Mouse (Mus musculus): Measurements from ENCODE around the gene Dvl1. TPM values are rescaled to one million over a fixed set of nuclear protein-coding genes. Genes with fewer than 3 reads are reported as not detected.

Gene Dvl1
- polyA plus RNA-seq, 1 experiment from 2014 or later: 15.3 TPM

DNA sequence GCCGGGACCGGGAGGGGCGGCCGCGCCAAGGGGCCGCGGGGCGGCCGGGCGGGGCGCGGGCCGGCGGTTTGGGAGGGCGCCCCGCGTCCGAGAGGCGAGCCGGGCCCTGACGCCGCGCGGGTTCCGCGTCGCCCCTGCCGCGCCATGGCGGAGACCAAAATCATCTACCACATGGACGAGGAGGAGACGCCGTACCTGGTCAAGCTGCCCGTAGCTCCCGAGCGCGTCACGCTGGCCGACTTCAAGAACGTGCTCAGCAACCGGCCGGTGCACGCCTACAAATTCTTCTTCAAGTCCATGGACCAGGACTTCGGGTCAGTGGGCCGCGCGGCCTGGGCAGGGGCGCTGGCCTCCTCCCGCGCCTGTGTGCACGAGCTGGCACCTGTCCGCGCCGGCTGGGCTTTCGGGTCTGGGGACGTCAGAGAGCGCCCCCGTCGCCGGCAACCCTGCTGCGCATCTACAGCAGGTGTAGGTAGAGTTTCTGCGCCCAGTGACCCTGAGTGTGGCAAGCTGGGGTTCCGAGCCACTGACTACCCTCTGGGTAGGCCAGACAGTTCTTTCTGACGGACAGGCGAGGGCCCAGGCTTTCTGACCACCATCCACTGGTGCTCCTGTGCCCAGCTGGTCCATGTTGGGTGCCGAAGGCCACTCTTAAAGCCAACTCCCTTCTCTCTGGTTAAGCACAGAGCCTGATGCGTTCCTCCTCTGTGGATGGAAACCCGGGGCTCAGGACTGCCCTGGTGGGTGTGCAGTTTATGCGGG lies 570 bp downstream of the Dvl1 start:
- Histone ChIP-seq H3K27ac (replicated peaks; ENCODE audit: low read depth, low read length) (peak overlapping the region; percentile 86), H3K36me3 (ENCODE audit: control insufficient read depth, insufficient read depth, low read length) (no peaks in the 10 kb centered on the region), H3K27me3 (ENCODE audit: control insufficient read depth, insufficient read depth, low read length) (no peaks in the 10 kb centered on the region), H3K4me1 (ENCODE audit: control insufficient read depth, insufficient read depth, low read length) (peaks cover 25% of the 10 kb centered on the region), H3K9me3 (ENCODE audit: control insufficient read depth, low read length) (no peaks in the 10 kb centered on the region), H3K4me2 (ENCODE audit: low read length) (peak overlapping the region; percentile 95), H3K9ac (replicated peaks; ENCODE audit: low read length) (peak overlapping the region; percentile 91), H3K4me3 (replicated peaks; ENCODE audit: low read depth, low read length) (peak overlapping the region; percentile 85)
- ATAC-seq (ENCODE audit: low FRiP score, low TSS enrichment) (peak; percentile 51), DNase-seq (peak; percentile 65)
- 1% methylated on average over 66 of the region's 69 CpGs for WGBS

GRCm38 (mm10) chr4:155848434-155849095 lies 1.4 kb downstream of the Dvl1 start:
- H3K4me3 ChIP-seq (replicated peaks; ENCODE audit: low read depth, low read length): peak overlapping the region; percentile 85
- H3K27me3 ChIP-seq (ENCODE audit: control insufficient read depth, insufficient read depth, low read length): no peaks in the 10 kb centered on the region
- H3K9ac ChIP-seq (replicated peaks; ENCODE audit: low read length): peak overlapping the region; percentile 91
- ATAC-seq (ENCODE audit: low FRiP score, low TSS enrichment) (no peak), DNase-seq (no peak)
- 54% methylated on average over 7 of the region's 7 CpGs for WGBS
- H3K4me1 ChIP-seq (ENCODE audit: control insufficient read depth, insufficient read depth, low read length): peaks cover 25% of the 10 kb centered on the region
- peak overlapping the region; percentile 95 for H3K4me2 ChIP-seq (ENCODE audit: low read length)
- no peak overlapping the region for H3K27ac ChIP-seq (replicated peaks; ENCODE audit: low read depth, low read length)
- peaks cover 5% of the 10 kb centered on the region; the same call in 1 of the 2 replicates for H3K36me3 ChIP-seq (ENCODE audit: control insufficient read depth, insufficient read depth, low read length)
- no peaks in the 10 kb centered on the region for H3K9me3 ChIP-seq (ENCODE audit: control insufficient read depth, low read length)

- DNase-seq (no peak), ATAC-seq (ENCODE audit: low FRiP score, low TSS enrichment) (no peak)
- H3K4me1 ChIP-seq (ENCODE audit: control insufficient read depth, insufficient read depth, low read length): peaks cover 25% of the 10 kb centered on the region
- H3K9ac ChIP-seq (replicated peaks; ENCODE audit: low read length): no peak overlapping the region
- H3K27me3 ChIP-seq (ENCODE audit: control insufficient read depth, insufficient read depth, low read length): no peaks in the 10 kb centered on the region
- H3K36me3 ChIP-seq (ENCODE audit: control insufficient read depth, insufficient read depth, low read length): peaks cover 12% of the 10 kb centered on the region; the same call in 1 of the 2 replicates
- no peaks in the 10 kb centered on the region for H3K9me3 ChIP-seq (ENCODE audit: control insufficient read depth, low read length)
- peak overlapping the region; percentile 95 for H3K4me2 ChIP-seq (ENCODE audit: low read length)
- H3K4me3 ChIP-seq (replicated peaks; ENCODE audit: low read depth, low read length): no peak overlapping the region
- WGBS: 89% methylated on average over 2 of the region's 2 CpGs
- no peak overlapping the region for H3K27ac ChIP-seq (replicated peaks; ENCODE audit: low read depth, low read length)
These were observed 2.2 kb downstream of the Dvl1 start for GRCm38 (mm10) chr4:155849391-155849790.

GRCm38 (mm10) chr4:155849792-155850451 lies 2.7 kb downstream of the Dvl1 start:
- Histone ChIP-seq H3K4me1 (ENCODE audit: control insufficient read depth, insufficient read depth, low read length) (peaks cover 25% of the 10 kb centered on the region), H3K36me3 (ENCODE audit: control insufficient read depth, insufficient read depth, low read length) (peaks cover 18% of the 10 kb centered on the region), H3K27ac (replicated peaks; ENCODE audit: low read depth, low read length) (no peak overlapping the region), H3K27me3 (ENCODE audit: control insufficient read depth, insufficient read depth, low read length) (no peaks in the 10 kb centered on the region), H3K9ac (replicated peaks; ENCODE audit: low read length) (no peak overlapping the region), H3K4me3 (replicated peaks; ENCODE audit: low read depth, low read length) (no peak overlapping the region), H3K9me3 (ENCODE audit: control insufficient read depth, low read length) (no peaks in the 10 kb centered on the region), H3K4me2 (ENCODE audit: low read length) (no peak overlapping the region)
- ATAC-seq (ENCODE audit: low FRiP score, low TSS enrichment): no peak
- no peak for DNase-seq
- 91% methylated on average over 3 of the region's 3 CpGs for WGBS

DNA sequence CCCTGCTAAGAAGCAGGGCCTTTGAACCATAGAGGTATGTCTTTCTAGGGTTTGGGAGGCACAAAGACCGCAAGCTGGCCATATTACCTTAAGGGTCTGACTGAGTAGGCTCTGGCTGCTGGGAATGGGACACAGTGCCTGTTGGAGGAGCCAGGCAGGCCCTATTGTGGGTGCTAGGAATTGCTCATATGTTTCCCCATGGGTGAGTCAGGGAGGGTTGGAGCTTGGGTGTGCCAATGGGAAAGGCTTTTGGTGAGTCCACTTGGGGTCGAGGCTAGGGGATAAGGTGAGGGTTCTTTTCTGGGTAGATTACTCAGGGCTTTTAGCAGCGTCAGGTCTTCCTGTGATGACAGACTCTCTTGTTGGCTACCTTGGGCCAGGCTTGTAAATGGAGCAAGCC lies 4.2 kb downstream of the Dvl1 start:
- Histone ChIP-seq H3K4me1 (ENCODE audit: control insufficient read depth, insufficient read depth, low read length) (peaks cover 24% of the 10 kb centered on the region), H3K27me3 (ENCODE audit: control insufficient read depth, insufficient read depth, low read length) (no peaks in the 10 kb centered on the region), H3K9ac (replicated peaks; ENCODE audit: low read length) (no peak overlapping the region), H3K4me2 (ENCODE audit: low read length) (no peak overlapping the region), H3K4me3 (replicated peaks; ENCODE audit: low read depth, low read length) (no peak overlapping the region), H3K27ac (replicated peaks; ENCODE audit: low read depth, low read length) (no peak overlapping the region), H3K9me3 (ENCODE audit: control insufficient read depth, low read length) (no peaks in the 10 kb centered on the region), H3K36me3 (ENCODE audit: control insufficient read depth, insufficient read depth, low read length) (peaks cover 32% of the 10 kb centered on the region)
- WGBS: 92% methylated on average over 3 of the region's 3 CpGs
- ATAC-seq (ENCODE audit: low FRiP score, low TSS enrichment): no peak
- DNase-seq: no peak

DNA sequence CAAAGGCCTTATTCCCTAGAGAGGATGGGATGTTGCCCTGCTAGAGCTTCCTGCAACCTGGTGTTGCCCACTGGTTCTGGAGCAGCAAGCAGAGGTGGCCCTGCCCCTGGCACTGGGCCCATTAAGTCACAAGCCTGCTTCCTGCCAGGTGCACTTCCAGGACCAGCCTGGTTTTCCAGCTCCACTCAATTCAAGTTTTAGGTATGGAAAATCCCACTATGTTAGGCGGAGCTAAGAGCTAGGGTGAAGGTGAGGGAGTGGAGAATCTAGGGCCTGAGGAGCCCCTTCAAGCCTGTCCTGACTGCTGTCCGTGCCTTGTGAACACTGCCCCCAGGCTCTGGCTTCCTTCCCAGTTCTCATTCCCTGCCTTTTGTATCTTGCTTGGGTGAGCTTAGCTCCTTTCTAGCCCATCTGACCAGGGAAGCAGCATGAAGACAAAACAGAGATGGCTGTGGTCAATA lies 4.8 kb downstream of the Dvl1 start:
- H3K9ac ChIP-seq (replicated peaks; ENCODE audit: low read length): no peak overlapping the region
- 85% methylated on average over 2 of the region's 2 CpGs for WGBS
- DNase-seq: no peak

DNA sequence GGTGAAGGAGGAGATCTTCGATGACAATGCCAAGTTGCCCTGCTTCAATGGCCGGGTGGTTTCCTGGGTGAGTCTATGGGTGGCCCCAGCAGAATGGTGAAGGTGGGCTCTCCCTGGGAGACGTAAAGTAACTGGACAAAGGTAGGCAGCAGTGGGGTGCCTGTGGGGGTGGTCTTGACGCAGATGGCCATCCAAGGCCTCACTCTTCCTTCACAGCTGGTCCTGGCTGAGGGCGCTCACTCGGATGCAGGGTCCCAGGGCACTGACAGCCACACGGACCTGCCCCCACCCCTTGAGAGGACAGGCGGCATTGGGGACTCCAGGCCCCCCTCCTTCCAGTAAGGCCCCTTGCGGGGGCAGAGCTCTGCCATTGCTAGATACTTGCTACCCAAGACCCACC lies 6.2 kb downstream of the Dvl1 start:
- H3K36me3 ChIP-seq (ENCODE audit: control insufficient read depth, insufficient read depth, low read length): peaks cover 53% of the 10 kb centered on the region
- no peak overlapping the region for H3K4me2 ChIP-seq (ENCODE audit: low read length)
- H3K27ac ChIP-seq (replicated peaks; ENCODE audit: low read depth, low read length): no peak overlapping the region
- H3K4me1 ChIP-seq (ENCODE audit: control insufficient read depth, insufficient read depth, low read length): peaks cover 12% of the 10 kb centered on the region
- no peaks in the 10 kb centered on the region for H3K27me3 ChIP-seq (ENCODE audit: control insufficient read depth, insufficient read depth, low read length)
- H3K4me3 ChIP-seq (replicated peaks; ENCODE audit: low read depth, low read length): no peak overlapping the region
- H3K9me3 ChIP-seq (ENCODE audit: control insufficient read depth, low read length): no peaks in the 10 kb centered on the region
- WGBS: 97% methylated on average over 9 of the region's 9 CpGs
- DNase-seq (no peak), ATAC-seq (ENCODE audit: low FRiP score, low TSS enrichment) (no peak)
- no peak overlapping the region for H3K9ac ChIP-seq (replicated peaks; ENCODE audit: low read length)

More for the DNA sequence above, 4.8 kb downstream of the Dvl1 start:
- Histone ChIP-seq H3K36me3 (ENCODE audit: control insufficient read depth, insufficient read depth, low read length) (peaks cover 38% of the 10 kb centered on the region), H3K27ac (replicated peaks; ENCODE audit: low read depth, low read length) (no peak overlapping the region), H3K4me3 (replicated peaks; ENCODE audit: low read depth, low read length) (no peak overlapping the region), H3K9me3 (ENCODE audit: control insufficient read depth, low read length) (no peaks in the 10 kb centered on the region), H3K4me1 (ENCODE audit: control insufficient read depth, insufficient read depth, low read length) (peaks cover 18% of the 10 kb centered on the region), H3K4me2 (ENCODE audit: low read length) (no peak overlapping the region), H3K27me3 (ENCODE audit: control insufficient read depth, insufficient read depth, low read length) (no peaks in the 10 kb centered on the region)
- ATAC-seq (ENCODE audit: low FRiP score, low TSS enrichment): no peak

DNA sequence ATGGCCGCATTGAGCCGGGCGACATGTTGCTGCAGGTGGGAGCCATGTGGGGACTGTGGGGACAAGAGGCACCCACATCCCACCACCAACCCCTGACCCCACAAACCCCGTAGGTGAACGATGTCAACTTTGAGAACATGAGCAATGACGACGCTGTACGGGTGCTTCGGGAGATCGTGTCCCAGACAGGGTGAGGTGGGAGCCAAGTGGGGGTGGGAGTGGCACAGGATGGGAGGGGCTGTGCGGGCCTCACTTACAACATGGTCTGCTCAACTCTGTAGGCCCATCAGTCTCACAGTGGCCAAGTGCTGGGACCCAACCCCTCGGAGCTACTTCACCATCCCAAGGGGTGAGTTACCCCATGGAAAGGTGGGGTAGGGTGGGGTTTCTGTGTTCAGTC lies 7.8 kb downstream of the Dvl1 start:
- Histone ChIP-seq H3K9ac (replicated peaks; ENCODE audit: low read length) (no peak overlapping the region), H3K4me3 (replicated peaks; ENCODE audit: low read depth, low read length) (no peak overlapping the region), H3K27ac (replicated peaks; ENCODE audit: low read depth, low read length) (no peak overlapping the region), H3K4me2 (ENCODE audit: low read length) (no peak overlapping the region), H3K9me3 (ENCODE audit: control insufficient read depth, low read length) (no peaks in the 10 kb centered on the region), H3K27me3 (ENCODE audit: control insufficient read depth, insufficient read depth, low read length) (no peaks in the 10 kb centered on the region), H3K4me1 (ENCODE audit: control insufficient read depth, insufficient read depth, low read length) (0 out of 2 replicates have a peak, but pooled peaks cover under 1% of the 10 kb centered on the region), H3K36me3 (ENCODE audit: control insufficient read depth, insufficient read depth, low read length) (peaks cover 68% of the 10 kb centered on the region)
- ATAC-seq (ENCODE audit: low FRiP score, low TSS enrichment): no peak
- 96% methylated on average over 12 of the region's 12 CpGs for WGBS
- DNase-seq: no peak
